8 mouse cellular contexts compared by ENCODE assay signal in genomic region chr4:62560963-62561629, GRCm38 (mm10). TPM values are rescaled to one million over a fixed set of nuclear protein-coding genes. Genes with fewer than 3 reads are reported as not detected.
DNase-seq lines count a peak whose midpoint lies in the region; ATAC-seq and TF ChIP-seq lines count a peak whose summit lies in the region.

No protein-coding gene starts in this region.

- H3K27me3 ChIP-seq in G1E (ENCODE audit: insufficient read depth, low read length), result peaks cover 3% of the 10 kb centered on the region; the same call in 1 of the 2 replicates

- H3K36me3 ChIP-seq in G1E (replicated peaks), result no peaks in the 10 kb centered on the region

- ATAC-seq in G1E (ENCODE audit: extremely low read depth, insufficient number of reproducible peaks, low FRiP score, poor library complexity, severe bottlenecking), result peak; percentile 57; the same call in 1 of the 2 replicates
- peak; percentile 90 to 91 for ATAC-seq in hematopoietic stem cell, adult 5-6 weeks (replicated peaks in 1 of 2; ENCODE audit: insufficient read depth in 1 of 2, low FRiP score in 2 of 2, low TSS enrichment in 1 of 2, low read depth in 1 of 2, poor library complexity in 2 of 2, severe bottlenecking in 2 of 2)

- no peak; the same call in 1 of the 2 replicates for TF ChIP-seq CTCF in G1E (IDR thresholded peaks at IDR 0.05; ENCODE audit: low read depth, low read length)
- peak; percentile 78; the same call in 1 of the 2 replicates for TF ChIP-seq CTCF in brain, embryonic 14.5 days (IDR thresholded peaks at IDR 0.05; ENCODE audit: borderline replicate concordance, extremely low read depth, insufficient read depth, insufficient read length)

- no peak for TF ChIP-seq POLR2A in brain, embryonic 14.5 days (IDR thresholded peaks at IDR 0.05; ENCODE audit: borderline replicate concordance, extremely low read depth, insufficient read depth, insufficient read length, poor library complexity, severe bottlenecking)

- peak; percentile 22 for DNase-seq in G1E (ENCODE audit: low spot score)
- peak; percentile 95 for DNase-seq in brain, embryonic 14.5 days (ENCODE audit: low read depth)
- DNase-seq in fibroblast of lung, adult 2 months (ENCODE audit: low read depth), result peak; percentile 40
- DNase-seq in layer of hippocampus, adult 8-10 months (ENCODE audit: low spot score in 2 of 2), result peak; percentile 33 to 82
- DNase-seq in lung, postnatal 36 days, result peak; percentile 94
- peak; percentile 91 for DNase-seq in retina, embryonic 14.5 days (ENCODE audit: low spot score)
- peak; percentile 83 for DNase-seq in thymus, postnatal 4 days

- no peak overlapping the region for H3K4me3 ChIP-seq in G1E (ENCODE audit: low read depth, low read length)

- H3K9me3 ChIP-seq in G1E (replicated peaks), result no peaks in the 10 kb centered on the region

- no peaks in the 10 kb centered on the region for H3K4me1 ChIP-seq in G1E (ENCODE audit: insufficient read depth, low read depth, low read length)

RNA-seq across cellular contexts. Expression of gene Rgs3, which starts 1.4 kb away (rescaled TPM):
- not detected in 2 replicates for total RNA-seq in G1E (2014; fragmentation: Nextera tagmentation)
- total RNA-seq in G1E (2017), result 0.16 and 0.23 TPM in 2 replicates
- not detected in 2 replicates for polyA plus RNA-seq in G1E (2012)
- 68.8 and 92.5 TPM in 2 replicates for polyA plus RNA-seq in brain, embryonic 14.5 days (2012; rRNA removed)
- 23.5 and 23.7 TPM in 2 replicates for total RNA-seq in hematopoietic stem cell, adult 5-6 weeks (2017)
- 10 to 100 TPM; 24.2 to 29.3 (median 26.5) TPM for total RNA-seq in layer of hippocampus, adult 8-10 months (2022)

RNA-seq across cellular contexts. Expression of gene 4933430I17Rik, which starts 35.9 kb away (rescaled TPM):
- 0.53 TPM in 1 of 2 replicates, not detected in the other for total RNA-seq in G1E (2014; fragmentation: Nextera tagmentation)
- 0.27 and 0.29 TPM in 2 replicates for total RNA-seq in G1E (2017)
- polyA plus RNA-seq in G1E (2012), result 0.05 TPM in 1 of 2 replicates, not detected in the other
- polyA plus RNA-seq in brain, embryonic 14.5 days (2012; rRNA removed), result 0.77 and 1.0 TPM in 2 replicates
- not detected in 2 replicates for total RNA-seq in hematopoietic stem cell, adult 5-6 weeks (2017)
- under 1 TPM in 3 of 4 experiments, not detected in 1; 0.23 to 0.59 (median 0.55) TPM for total RNA-seq in layer of hippocampus, adult 8-10 months (2022)

RNA-seq across cellular contexts. Expression of gene Pole3, which starts 36.2 kb away (rescaled TPM):
- total RNA-seq in G1E (2014; fragmentation: Nextera tagmentation), result 32.5 and 36.3 TPM in 2 replicates
- 71.7 and 73.9 TPM in 2 replicates for total RNA-seq in G1E (2017)
- polyA plus RNA-seq in G1E (2012), result 37.2 and 40.9 TPM in 2 replicates
- polyA plus RNA-seq in brain, embryonic 14.5 days (2012; rRNA removed), result 46.1 and 47.9 TPM in 2 replicates
- total RNA-seq in hematopoietic stem cell, adult 5-6 weeks (2017), result 72.7 and 78.2 TPM in 2 replicates
- total RNA-seq in layer of hippocampus, adult 8-10 months (2022), result 10 to 100 TPM; 27.5 to 29.7 (median 27.9) TPM

RNA-seq across cellular contexts. Expression of gene Alad, which starts 41.4 kb away (rescaled TPM):
- total RNA-seq in G1E (2014; fragmentation: Nextera tagmentation) (81.6 and 123 TPM in 2 replicates), G1E (2017) (49.4 and 53.1 TPM in 2 replicates)
- polyA plus RNA-seq in G1E (2012), result 196 and 200 TPM in 2 replicates
- polyA plus RNA-seq in brain, embryonic 14.5 days (2012; rRNA removed), result 47.2 and 50.2 TPM in 2 replicates
- total RNA-seq in hematopoietic stem cell, adult 5-6 weeks (2017), result 28.8 and 35.6 TPM in 2 replicates
- 10 to 100 TPM; 28.4 to 34.6 (median 30.9) TPM for total RNA-seq in layer of hippocampus, adult 8-10 months (2022)

RNA-seq across cellular contexts. Expression of gene Hdhd3, which starts 57.8 kb away (rescaled TPM):
- total RNA-seq in G1E (2014; fragmentation: Nextera tagmentation) (1.8 and 2.3 TPM in 2 replicates), G1E (2017) (1.3 and 1.7 TPM in 2 replicates)
- polyA plus RNA-seq in G1E (2012), result 1.7 and 3.0 TPM in 2 replicates
- 6.9 and 8.8 TPM in 2 replicates for polyA plus RNA-seq in brain, embryonic 14.5 days (2012; rRNA removed)
- total RNA-seq in hematopoietic stem cell, adult 5-6 weeks (2017), result 3.1 and 3.3 TPM in 2 replicates
- 10 to 100 TPM in 1 of 4 experiments, 1 to 10 TPM in 3; 8.6 to 11.5 (median 9.6) TPM for total RNA-seq in layer of hippocampus, adult 8-10 months (2022)

Comparison
In these comparisons a context has a peak if more than half of its experiments do, and no peak if none do; other contexts are left out.
1. DNase-seq: peak in every context shown above with its lines; median percentile 95 in brain, embryonic 14.5 days; 94 in lung, postnatal 36 days; 91 in retina, embryonic 14.5 days; 83 in thymus, postnatal 4 days; 58 in layer of hippocampus, adult 8-10 months; 40 in fibroblast of lung, adult 2 months; 22 in G1E.
2. RNA of gene Rgs3, which starts 1.4 kb away (total RNA-seq): 24.2 to 29.3 TPM in layer of hippocampus, adult 8-10 months and 23.5 to 23.7 TPM in hematopoietic stem cell, adult 5-6 weeks; 0.16 to 0.23 TPM in G1E; every median in the first group is over 10 times any median in the second.